Mouse (Mus musculus) olfactory bulb, adult 2 months (tissue): ENCODE measurements around the gene Adat1.

Source experiments
- CTCF ChIP-seq: fragments of 200-500 bp; IDR thresholded peaks from 2 replicates; pipeline ENCODE4 v1.5.1; 2012; ENCODE audit warnings: low read depth, mild to moderate bottlenecking, low read length, moderate library complexity; ENCODE audit not compliant: insufficient read depth
- POLR2A ChIP-seq: fragments of 200-500 bp; IDR thresholded peaks from 2 replicates; pipeline ENCODE4 v1.6.1; 2012; ENCODE audit warnings: mild to moderate bottlenecking, low read depth, low read length, moderate library complexity; ENCODE audit not compliant: insufficient read depth

DNA sequence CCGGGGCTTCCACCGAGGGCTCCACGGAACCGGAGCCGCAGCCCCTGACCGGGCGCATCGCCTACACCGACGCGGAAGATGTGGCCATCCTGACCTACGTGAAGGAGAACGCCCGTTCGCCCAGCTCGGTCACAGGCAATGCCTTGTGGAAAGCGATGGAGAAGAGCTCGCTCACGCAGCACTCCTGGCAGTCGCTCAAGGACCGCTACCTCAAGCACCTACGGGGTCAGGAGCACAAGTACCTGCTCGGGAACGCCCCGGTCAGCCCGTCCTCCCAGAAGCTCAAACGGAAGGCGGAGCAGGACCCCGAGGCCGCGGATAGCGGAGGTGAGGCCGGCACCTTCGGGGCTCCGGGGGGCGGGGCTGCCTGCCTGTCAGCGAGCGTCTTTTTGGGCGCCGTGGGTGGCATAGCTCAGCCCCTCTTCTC, 19.7 kb upstream of the Adat1 start:
- TF ChIP-seq POLR2A = no peak
- TF ChIP-seq CTCF = no peak
